Mouse (Mus musculus) testis, adult 2 months (tissue): ENCODE measurements around the gene Zfp667. TPM values are rescaled to one million over a fixed set of nuclear protein-coding genes. Genes with fewer than 3 reads are reported as not detected.
"Not testable (repeated sequence)": the region's sequence is repeated elsewhere in the genome, so short reads cannot be mapped to it uniquely, and the experiment has no call there.

Experiments
- H3K27ac ChIP-seq: fragments of 200-500 bp; 2 replicates; pipeline ENCODE4 v1.5.1; 2012; ENCODE audit warnings: low read depth, low read length; ENCODE audit not compliant: control insufficient read depth, insufficient read depth
- H3K27me3 ChIP-seq: fragments of 200-500 bp; 2 replicates; pipeline ENCODE4 v1.6.1; 2012; ENCODE audit warnings: mild to moderate bottlenecking, low read length, moderate library complexity; ENCODE audit not compliant: control insufficient read depth, insufficient read depth
- H3K36me3 ChIP-seq: fragments of 200-500 bp; 2 replicates; pipeline ENCODE4 v1.6.1; 2012; ENCODE audit warnings: mild to moderate bottlenecking, low read length; ENCODE audit not compliant: control insufficient read depth, insufficient read depth
- H3K4me1 ChIP-seq: fragments of 200-500 bp; 2 replicates; pipeline ENCODE4 v1.6.1; 2012; ENCODE audit warnings: low read length; ENCODE audit not compliant: control insufficient read depth, insufficient read depth
- H3K4me3 ChIP-seq: fragments of 200-500 bp; 2 replicates; pipeline ENCODE4 v1.5.1; 2012; ENCODE audit warnings: low read depth, mild to moderate bottlenecking, low read length, moderate library complexity, mixed read lengths; ENCODE audit not compliant: control insufficient read depth
- CTCF ChIP-seq: fragments of 200-500 bp; IDR thresholded peaks from 2 replicates; pipeline ENCODE4 v1.5.1; 2012; ENCODE audit warnings: low read depth, mild to moderate bottlenecking, inconsistent platforms, low read length, moderate library complexity; ENCODE audit not compliant: control insufficient read depth, insufficient read depth, insufficient replicate concordance
- POLR2A ChIP-seq: fragments of 200-500 bp; IDR thresholded peaks from 2 replicates; pipeline ENCODE4 v1.6.1; 2012; ENCODE audit warnings: low read depth, mild to moderate bottlenecking, inconsistent platforms, low read length, moderate library complexity; ENCODE audit not compliant: control insufficient read depth
- polyA plus RNA-seq: library from polyadenylated mRNA; depleted of rRNA; stranded (reverse); fragments of >200 nt; gene quantifications from 2 replicates; pipeline ENCODE4 v1.2.3, GENCODE M21; 2012; rRNA removed

Gene Zfp667
- 2.6 and 3.1 TPM in 2 replicates for polyA plus RNA-seq

GRCm38 (mm10) chr7:6285842-6286705, at the start of gene Zfp667:
TSS of gene Zfp667 (plus strand) at chr7:6286579.
- peak within 1 kb of the TSS; percentile 70 for H3K4me3 ChIP-seq
- peaks cover 10% of the 10 kb centered on the region for H3K4me1 ChIP-seq
- H3K27ac ChIP-seq, result peak within 1 kb of the TSS; percentile 64
- TF ChIP-seq CTCF (no peak), POLR2A (peak; percentile 60)
- H3K27me3 ChIP-seq, result no peaks in the 10 kb centered on the region
- no peaks in the 10 kb centered on the region for H3K36me3 ChIP-seq

- TF ChIP-seq CTCF (no peak), POLR2A (no peak)
These were observed 46.6 kb upstream of the Zfp667 start for GRCm38 (mm10) chr7:6239787-6240186.

GRCm38 (mm10) chr7:6240841-6241425, 45.4 kb upstream of the Zfp667 start:
- H3K36me3 ChIP-seq, H3K27ac ChIP-seq, H3K4me3 ChIP-seq, H3K4me1 ChIP-seq, H3K27me3 ChIP-seq: not testable (repeated sequence)
- peak; percentile 39; the same call in 1 of the 2 replicates for TF ChIP-seq CTCF

More at GRCm38 (mm10) chr7:6239787-6240186, 46.6 kb upstream of the Zfp667 start:
- Histone ChIP-seq H3K4me3 (no peak overlapping the region), H3K36me3 (no peaks in the 10 kb centered on the region), H3K4me1 (no peaks in the 10 kb centered on the region), H3K27ac (no peak overlapping the region), H3K27me3 (no peaks in the 10 kb centered on the region)

- Histone ChIP-seq H3K27ac (no peak overlapping the region), H3K4me3 (no peak overlapping the region), H3K36me3 (no peaks in the 10 kb centered on the region), H3K27me3 (no peaks in the 10 kb centered on the region), H3K4me1 (no peaks in the 10 kb centered on the region)
- no peak for TF ChIP-seq CTCF
- TF ChIP-seq POLR2A, result no peak
These were observed 41.8 kb upstream of the Zfp667 start for GRCm38 (mm10) chr7:6244361-6245292.

- no peaks in the 10 kb centered on the region for H3K27me3 ChIP-seq
- H3K27ac ChIP-seq, result no peak within 1 kb of the TSS
- no peak within 1 kb of the TSS for H3K4me3 ChIP-seq
- H3K4me1 ChIP-seq, result no peaks in the 10 kb centered on the region
- no peak for TF ChIP-seq CTCF
- no peak for TF ChIP-seq POLR2A
- H3K36me3 ChIP-seq, result no peaks in the 10 kb centered on the region
These were observed 34.0 kb upstream of the Zfp667 start, which contains the start of gene Epp13 for GRCm38 (mm10) chr7:6252410-6252809. TSS of gene Epp13 (plus strand) at chr7:6252710.

- Histone ChIP-seq H3K27ac (no peak overlapping the region), H3K27me3 (no peaks in the 10 kb centered on the region), H3K4me1 (no peaks in the 10 kb centered on the region), H3K36me3 (no peaks in the 10 kb centered on the region), H3K4me3 (no peak overlapping the region)
- TF ChIP-seq CTCF, result no peak
- no peak for TF ChIP-seq POLR2A
These were observed 31.9 kb upstream of the Zfp667 start for GRCm38 (mm10) chr7:6254451-6254850.
